Mouse (Mus musculus): ENCODE measurements around the gene Nup107.
"Not testable (repeated sequence)": the region's sequence is repeated elsewhere in the genome, so short reads cannot be mapped to it uniquely, and the experiment has no call there.

Nup107 gene

DNA sequence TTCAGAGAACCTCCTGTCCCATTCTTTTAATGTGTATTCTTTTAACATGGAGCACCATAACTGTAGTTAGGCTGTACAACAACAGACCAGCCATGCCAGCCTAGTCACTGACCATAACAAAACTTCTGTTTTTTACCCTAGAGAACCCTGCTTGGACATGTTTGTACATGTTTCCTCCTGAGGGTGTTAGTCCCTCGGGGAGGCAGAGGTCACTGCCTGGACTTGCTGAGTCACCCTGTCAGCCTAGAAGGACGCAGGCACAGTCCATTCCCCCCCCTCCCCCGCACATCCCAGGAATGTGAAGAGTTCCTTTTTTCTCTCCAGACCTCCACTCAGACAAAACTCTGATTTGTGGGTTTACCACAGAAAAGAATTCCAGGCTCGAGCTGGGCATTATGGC is 74.9 kb downstream of the Nup107 start:
- DNase-seq (ENCODE audit: low spot score): no peak

- no peak for DNase-seq (ENCODE audit: low spot score)
Observed at GRCm38 (mm10) chr10:117716686-117717085, 75.8 kb downstream of the Nup107 start.

- not testable (repeated sequence) for DNase-seq (ENCODE audit: low spot score)
Observed at GRCm38 (mm10) chr10:117715654-117716053, 76.9 kb downstream of the Nup107 start.

DNA sequence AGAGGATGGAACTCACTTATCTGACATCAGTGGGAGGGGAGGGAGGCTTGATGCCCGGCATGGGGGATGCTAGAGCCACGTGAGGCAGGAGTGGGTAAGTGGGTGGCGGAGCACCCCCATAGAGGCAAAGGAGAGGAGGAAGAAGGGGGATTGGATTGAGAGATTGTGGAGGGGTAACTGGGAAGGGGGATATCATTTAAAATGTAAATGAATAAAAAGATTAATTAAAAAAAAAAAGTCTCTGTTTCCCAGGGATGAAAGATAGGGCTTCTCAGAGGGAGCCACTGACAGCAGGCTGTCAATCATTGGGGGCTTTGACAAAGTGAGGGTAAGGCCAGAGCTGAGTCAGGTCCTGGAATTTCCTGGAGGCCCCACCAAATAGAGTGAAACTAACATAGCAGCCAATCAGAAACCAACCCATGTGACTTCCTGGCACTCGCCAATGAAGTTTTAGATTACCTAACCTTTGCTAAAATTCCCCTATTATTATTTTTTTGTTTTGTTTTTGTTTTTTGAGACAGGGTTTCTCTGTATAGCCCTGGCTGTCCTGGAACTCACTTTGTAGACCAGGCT is 77.5 kb downstream of the Nup107 start:
- no peak for DNase-seq (ENCODE audit: low spot score)

- DNase-seq (ENCODE audit: low spot score): no peak
Observed at GRCm38 (mm10) chr10:117714048-117714545, 78.4 kb downstream of the Nup107 start.

- no peak for DNase-seq (ENCODE audit: low spot score)
Observed at GRCm38 (mm10) chr10:117713466-117713865, 79.0 kb downstream of the Nup107 start.

- DNase-seq (ENCODE audit: low spot score): no peak
Observed at GRCm38 (mm10) chr10:117712871-117713270, 79.6 kb downstream of the Nup107 start.

DNA sequence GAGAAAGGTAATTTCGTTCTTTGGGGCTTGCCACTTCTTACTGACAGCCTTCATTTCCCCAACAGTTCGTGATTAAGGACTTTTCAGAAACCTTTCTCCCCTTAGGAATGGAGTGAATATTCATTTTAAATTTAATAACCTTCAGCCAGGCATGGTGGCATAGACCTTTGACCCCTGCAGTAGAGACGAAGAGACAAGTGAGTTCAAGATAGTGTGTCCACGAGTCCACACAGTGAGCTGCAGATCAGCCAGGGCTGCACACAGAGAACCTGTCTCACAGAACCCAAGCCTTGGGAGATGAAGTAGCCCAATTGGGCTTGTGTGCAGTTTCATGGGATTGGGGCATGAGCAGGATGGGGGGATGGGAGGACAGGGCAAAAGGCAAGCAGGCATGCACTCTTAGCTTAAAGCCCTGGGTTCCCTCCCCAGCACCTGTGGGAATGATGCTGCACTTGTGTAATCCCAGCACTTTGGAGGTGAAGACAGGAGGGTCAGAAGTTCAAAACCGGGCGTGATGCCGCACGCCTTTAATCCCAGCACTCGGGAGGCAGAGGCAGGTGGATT is 80.2 kb downstream of the Nup107 start:
- DNase-seq (ENCODE audit: low spot score): no peak

DNA sequence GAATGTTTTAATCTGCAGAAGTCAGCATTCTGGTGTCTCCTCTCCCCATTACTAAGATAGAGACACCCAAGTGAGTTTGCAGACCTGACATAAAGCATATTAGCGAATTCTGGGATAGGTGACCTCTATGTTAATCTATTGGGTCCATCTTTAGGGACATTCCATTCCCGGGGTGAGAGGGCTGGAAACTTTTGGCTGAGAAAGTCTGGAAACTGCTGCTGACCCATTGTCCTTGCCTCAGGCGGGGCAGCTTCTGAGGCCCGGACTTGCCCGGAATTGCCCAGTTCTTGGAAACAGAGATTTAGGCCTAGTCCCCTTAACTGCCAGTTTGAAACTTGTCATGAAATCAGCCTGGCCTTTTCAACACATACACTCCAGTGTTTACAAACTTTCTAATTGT is 81.1 kb downstream of the Nup107 start:
- no peak for DNase-seq (ENCODE audit: low spot score)

DNA sequence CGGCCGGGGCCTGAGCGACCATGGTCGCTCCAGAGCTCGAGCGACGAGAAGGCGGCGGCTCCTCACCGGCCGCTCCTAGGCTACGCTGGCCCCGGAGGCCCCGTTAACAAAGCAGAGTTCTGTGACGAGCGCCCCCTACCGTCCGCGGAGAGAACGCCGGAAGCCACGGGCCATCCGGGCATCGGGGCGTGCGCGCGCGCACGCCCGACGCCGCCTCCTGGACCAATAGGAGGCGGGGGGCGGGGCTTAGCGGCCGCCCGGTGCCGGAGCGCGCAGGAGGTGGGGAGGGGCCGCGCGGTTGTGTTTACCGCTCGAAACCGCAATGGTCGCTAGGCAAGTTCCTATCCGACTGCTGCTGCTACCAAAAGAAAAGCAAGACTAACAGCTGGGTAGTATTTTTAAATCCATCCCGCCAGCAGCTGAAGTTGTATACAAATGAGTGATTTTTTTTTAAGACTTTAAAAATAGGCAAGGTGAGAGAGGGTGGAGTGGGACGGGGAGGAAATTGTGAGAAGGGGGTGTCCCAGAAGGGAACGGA is 81.8 kb downstream of the Nup107 start, which contains the start of gene Mdm2:
Gene Mdm2 (minus strand): TSS at position 155 of the 538 bp plus-strand sequence.
- DNase-seq (ENCODE audit: low spot score): peak; percentile 98

DNA sequence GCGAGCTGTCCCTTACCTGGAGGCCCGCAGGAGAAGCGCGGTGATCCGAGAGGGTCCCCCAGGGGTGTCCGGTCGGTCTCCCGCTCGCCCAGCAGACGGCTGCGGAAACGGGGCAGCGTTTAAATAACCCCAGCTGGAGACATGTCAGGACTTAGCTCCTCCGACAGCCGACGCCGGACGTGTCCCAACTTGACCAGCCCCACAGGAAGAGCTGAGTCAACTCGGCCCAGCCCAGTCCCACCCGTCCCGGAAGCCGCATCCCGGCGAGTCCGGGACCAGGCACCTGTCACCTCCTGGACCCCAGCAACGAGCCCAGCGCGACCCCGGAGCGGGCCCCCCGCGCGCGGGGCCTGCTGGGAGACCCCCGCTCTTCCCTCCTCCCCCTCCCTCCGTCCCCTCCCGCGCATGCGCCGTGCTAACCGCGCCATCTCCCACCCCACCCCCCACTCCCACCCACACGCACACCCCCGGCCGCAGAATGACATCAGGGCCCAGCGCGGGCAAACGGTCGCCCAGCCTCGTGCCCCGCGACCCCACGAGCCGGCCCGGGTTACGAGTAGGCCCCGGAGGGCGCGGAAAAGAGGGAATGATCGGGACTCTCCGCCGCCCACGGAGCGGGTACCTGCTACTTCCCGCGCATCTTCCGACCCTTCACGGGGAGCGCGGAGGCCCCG is 82.4 kb downstream of the Nup107 start:
- DNase-seq (ENCODE audit: low spot score): peak; percentile 81

DNA sequence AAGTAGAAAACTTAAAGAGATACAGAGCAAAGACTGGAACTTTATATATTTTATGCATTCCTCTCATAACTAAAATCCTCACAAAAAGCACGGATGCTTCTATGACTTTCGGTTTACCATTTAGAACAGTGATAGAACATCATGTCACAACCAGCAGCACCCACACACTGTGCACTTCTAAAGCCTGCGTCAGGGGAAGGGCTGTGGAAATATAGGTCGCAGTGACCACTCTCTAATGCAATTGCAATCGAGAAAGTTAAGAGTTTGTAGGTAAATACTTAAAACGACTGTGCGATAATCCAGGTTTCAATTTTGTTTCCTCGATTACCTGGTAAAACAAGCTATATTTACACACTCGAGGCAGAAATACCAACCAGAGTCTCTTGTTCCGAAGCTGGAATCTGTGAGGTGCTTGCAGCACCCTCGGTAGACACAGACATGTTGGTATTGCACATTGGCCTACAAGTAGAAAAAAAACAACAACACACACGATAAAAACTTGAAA is 83.1 kb downstream of the Nup107 start:
- DNase-seq (ENCODE audit: low spot score): no peak

- DNase-seq (ENCODE audit: low spot score): no peak
Observed at GRCm38 (mm10) chr10:117708856-117709255, 83.6 kb downstream of the Nup107 start.

DNA sequence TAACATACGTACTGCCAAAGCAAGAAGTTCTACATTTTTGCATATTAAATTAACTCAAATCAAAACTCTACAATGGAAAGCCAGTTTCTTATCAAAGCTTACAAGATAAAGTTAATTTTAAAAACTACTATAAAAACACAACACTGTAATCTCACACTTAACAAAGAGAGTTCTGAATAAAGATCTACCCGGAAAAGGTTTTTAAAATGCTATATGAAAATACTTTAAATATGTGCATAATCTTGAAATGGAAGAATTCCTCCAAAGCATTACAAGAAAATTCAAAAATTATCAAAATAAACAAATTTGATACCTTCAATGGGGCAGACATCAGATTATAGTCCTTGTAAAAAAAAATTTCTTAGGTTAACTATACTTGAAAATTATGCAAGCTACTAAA is 84.1 kb downstream of the Nup107 start:
- no peak for DNase-seq (ENCODE audit: low spot score)

DNA sequence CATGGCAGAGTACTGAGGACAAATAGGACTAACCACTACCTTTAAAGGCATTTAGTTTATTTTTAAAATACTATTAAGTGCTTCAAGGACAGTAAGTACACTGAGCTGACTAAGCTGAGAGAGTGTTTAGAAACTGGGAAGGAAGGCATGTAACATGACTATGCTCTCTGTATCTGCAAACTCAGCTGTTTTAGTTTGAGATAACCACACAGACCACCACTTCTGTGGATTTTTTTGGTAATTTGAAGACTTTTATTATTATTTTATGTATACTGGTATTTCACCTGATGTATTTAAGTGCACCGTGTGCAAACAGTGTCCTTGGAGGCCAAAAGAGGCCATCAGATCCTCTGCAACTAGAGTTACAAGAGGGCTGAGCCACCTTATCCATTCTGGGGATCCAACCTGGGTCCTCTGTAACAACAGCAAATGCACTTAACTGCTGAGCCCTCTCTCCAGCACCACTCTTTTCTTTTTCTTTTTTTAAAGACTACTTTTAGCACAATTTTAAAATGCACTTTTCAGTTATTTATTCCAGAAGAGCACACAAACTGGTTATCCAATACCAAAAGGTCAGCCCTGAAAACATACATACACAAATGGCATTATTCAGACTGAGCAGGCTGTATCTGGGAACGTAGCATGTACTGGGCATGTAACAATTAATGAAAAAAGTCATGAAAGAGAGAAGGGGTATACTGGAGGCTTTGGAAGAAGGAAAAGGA is 85.2 kb downstream of the Nup107 start:
- no peak for DNase-seq (ENCODE audit: low spot score)

GRCm38 (mm10) chr10:117706440-117706839 is 86.1 kb downstream of the Nup107 start:
- DNase-seq (ENCODE audit: low spot score): no peak

DNA sequence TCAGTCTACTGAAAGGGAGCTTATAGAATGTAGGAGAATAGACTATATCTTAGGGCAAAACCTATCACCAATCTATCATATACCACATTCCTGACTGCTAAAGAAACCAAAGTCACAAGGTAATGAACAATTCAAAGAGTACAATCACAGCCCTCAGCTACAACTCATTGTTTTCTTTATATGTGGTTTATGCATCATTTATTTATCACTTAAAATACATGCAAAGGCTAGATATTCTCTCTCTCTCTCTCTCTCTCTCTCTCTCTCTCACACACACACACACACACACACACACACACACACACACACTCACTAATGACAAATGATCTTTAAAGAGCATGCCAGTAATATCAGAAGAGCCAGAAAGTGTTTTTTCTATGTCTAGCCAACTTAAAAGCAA is 86.7 kb downstream of the Nup107 start:
- no peak for DNase-seq (ENCODE audit: low spot score)

DNA sequence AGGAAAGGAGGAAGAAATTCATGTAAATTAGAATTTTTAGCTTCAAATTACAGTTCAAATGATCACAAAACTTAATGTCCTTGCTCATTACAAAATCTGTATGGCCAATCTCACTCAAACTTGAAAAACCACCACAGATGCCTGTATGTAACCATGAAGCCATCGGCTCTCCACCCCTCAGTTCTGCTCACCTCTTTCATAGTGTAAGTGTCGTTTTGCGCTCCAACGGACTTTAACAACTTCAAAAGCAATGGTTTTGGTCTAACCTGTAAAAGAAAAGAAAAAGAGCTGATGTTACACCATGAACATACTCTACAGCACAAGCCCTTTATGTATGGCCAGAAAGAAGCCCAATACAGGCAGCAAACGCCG is 87.6 kb downstream of the Nup107 start:
- DNase-seq (ENCODE audit: low spot score): no peak

DNA sequence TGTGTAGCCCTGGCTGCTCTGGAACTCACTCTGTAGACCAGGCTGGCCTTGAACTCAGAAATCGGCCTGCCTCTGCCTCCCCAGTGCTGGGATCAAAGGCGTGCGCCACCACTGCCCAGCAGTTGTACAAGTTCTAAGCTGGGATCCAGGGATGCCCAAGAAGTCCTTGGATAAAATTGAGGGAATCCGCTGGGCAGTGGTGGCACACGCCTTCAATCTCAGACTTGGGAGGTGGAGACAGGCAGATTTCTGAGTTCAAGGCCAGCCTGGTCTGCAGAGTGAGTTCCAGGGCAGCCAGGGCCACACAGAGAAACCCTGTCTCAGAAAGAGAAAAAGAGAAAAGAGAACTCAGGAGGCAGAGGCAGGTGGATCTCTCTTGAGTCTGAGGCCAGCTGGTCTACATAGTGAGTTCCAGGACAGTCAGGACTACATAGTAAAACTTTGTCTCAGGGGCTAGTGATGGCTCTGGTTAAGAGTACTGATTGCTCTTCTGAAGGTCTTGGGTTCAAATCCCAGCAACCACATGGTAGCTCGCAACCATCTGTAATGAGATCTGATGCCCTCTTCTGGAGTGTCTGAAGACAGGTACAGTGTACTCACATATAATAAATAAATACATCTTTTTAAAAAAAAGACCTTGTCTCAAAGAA is 88.1 kb downstream of the Nup107 start:
- not testable (repeated sequence) for DNase-seq (ENCODE audit: low spot score)

DNA sequence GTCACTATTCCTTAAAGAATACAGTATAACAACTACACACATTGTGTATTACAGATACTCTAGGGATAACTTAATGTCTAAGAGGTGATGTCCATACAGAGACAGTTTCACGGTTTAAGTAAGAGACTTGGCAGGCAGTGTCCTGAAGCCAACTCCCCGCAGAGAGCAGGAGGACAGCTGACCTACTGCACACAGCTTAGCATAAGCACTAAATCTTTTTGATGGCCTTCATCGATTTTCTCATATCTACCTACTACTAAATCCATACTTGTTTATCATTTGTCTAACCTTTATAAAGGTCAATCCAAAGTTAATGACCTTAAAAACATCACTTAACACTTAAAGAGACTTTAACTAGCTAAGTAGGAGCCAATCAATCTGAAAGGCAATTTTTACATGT is 89.0 kb downstream of the Nup107 start:
- DNase-seq (ENCODE audit: low spot score): no peak

DNA sequence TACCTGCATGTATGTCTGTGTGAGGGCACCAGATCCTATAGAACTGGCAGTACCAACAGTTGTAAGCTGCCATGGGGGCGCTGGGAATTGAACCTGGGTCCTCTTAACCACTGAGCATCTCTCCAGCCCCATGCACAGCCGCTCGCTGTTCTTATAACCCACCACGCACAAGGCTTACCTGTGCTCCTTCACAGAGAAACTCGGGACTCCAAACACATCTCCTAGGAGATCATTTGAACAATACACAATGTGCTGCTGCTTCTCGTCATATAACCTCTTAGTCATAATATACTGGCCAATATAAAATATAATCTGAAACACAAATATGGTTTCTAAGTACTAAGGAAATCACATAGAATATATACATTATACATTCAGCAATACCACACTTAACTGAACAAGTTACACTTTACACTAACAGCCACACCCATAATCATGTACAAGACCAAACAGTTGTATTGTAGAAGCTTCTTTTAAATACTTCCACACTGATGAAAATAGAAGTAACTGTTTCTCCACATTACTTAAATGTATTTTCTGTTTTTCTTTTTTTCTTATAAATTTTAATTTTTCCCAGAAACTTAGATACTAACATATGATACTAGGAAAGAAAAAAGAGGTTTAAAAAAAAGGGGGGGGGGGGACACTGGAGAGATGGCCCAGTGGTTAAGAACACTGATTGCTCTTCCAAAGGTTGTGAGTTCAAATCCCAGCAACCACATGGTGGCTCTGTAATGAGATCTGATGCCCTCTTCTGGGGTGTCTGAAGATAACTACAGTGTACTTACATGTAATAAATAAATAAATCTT is 90.3 kb downstream of the Nup107 start:
- DNase-seq (ENCODE audit: low spot score): no peak
